Mouse (Mus musculus) small intestine, adult 2 months (tissue): Measurements from ENCODE around the gene Nfib.

Experiments
- CTCF ChIP-seq: fragments of 200-500 bp; IDR thresholded peaks from 2 replicates; pipeline ENCODE4 v1.5.1; 2012; ENCODE audit warnings: low read depth, mild to moderate bottlenecking, control low read depth, inconsistent platforms, low read length, moderate library complexity, mixed read lengths; ENCODE audit not compliant: insufficient replicate concordance, insufficient read length; ENCODE audit errors: extremely low read depth
- POLR2A ChIP-seq: fragments of 200-500 bp; IDR thresholded peaks from 2 replicates; pipeline ENCODE4 v1.6.1; 2012; ENCODE audit warnings: low read depth, mild to moderate bottlenecking, control low read depth, inconsistent platforms, low read length, moderate library complexity

DNA sequence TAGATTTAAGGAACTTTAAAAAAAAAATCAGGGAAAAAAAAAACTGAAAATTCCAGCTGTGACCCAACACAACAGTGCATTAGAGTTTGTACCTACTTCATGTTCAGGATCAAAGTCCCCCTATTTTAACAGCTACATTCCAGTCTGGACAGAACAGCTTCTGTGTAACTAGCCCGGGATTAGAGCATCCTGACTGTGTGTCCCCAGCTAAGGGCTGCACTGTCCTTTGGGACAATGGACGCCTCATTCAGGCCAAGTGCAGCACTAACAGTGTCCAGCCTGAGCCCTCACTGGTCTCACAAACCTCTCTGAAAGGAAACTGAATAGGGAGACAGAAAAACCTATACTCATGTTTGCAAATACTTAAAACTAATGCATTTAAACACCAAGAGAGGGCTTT is 229.1 kb downstream of the Nfib start:
- no peak for TF ChIP-seq POLR2A
- TF ChIP-seq CTCF = no peak
